ENCODE assay signal across 11 mouse cellular contexts in genomic region chr16:21362663-21363367, GRCm38 (mm10).
DNase-seq lines count a peak whose midpoint lies in the region; ATAC-seq and TF ChIP-seq lines count a peak whose summit lies in the region.
"Had no signal": no experiment of that assay in that cellular context is flagged by ENCODE, and none has a peak within 500 bp of the region (broad histone marks: within the 10 kb centered on the region; RNA-seq: fewer than 3 reads in every experiment).

No protein-coding gene starts in this region.

- peak; percentile 15 for DNase-seq in lung, postnatal 10 days
- no peak for DNase-seq in lung, postnatal 36 days
- DNase-seq in forelimb bud, embryonic 11.5 days (ENCODE audit: low read depth, low spot score): peak; percentile 35
- DNase-seq in stomach, postnatal 0 days (ENCODE audit: low spot score): no peak
- DNase-seq in cerebellum, postnatal 14 days: no peak
- DNase-seq in left cerebral cortex, postnatal 4 days: no peak
- DNase-seq: adrenal gland, postnatal 14 days; cerebellum, adult 9-11 months; thymus, postnatal 25 days had no signal

- no peak for TF ChIP-seq EP300 in stomach, postnatal 0 days (optimal IDR thresholded peaks at IDR 0.05)

- no peak for TF ChIP-seq CTCF in stomach, postnatal 0 days (IDR thresholded peaks at IDR 0.05; ENCODE audit: low read depth)

- WGBS in limb, embryonic 15.5 days: 28% methylated on average over 12 of the region's 12 CpGs
- 40% methylated on average over 12 of the region's 12 CpGs for WGBS in stomach, postnatal 0 days

- H3K9me3 ChIP-seq in limb, embryonic 15.5 days: no peaks in the 10 kb centered on the region
- no peaks in the 10 kb centered on the region for H3K9me3 ChIP-seq in stomach, postnatal 0 days (ENCODE audit: control insufficient read depth, low read length)

- no peak overlapping the region for H3K4me2 ChIP-seq in limb, embryonic 15.5 days
- no peak overlapping the region for H3K4me2 ChIP-seq in stomach, postnatal 0 days (replicated peaks; ENCODE audit: low read depth)

- H3K36me3 ChIP-seq in limb, embryonic 15.5 days: no peaks in the 10 kb centered on the region
- H3K36me3 ChIP-seq in stomach, postnatal 0 days (ENCODE audit: control insufficient read depth, insufficient read depth, low read length): no peaks in the 10 kb centered on the region

- no peak overlapping the region for H3K4me3 ChIP-seq in limb, embryonic 15.5 days
- H3K4me3 ChIP-seq in stomach, postnatal 0 days (ENCODE audit: low read depth, low read length): no peak overlapping the region

- H3K4me1 ChIP-seq in limb, embryonic 15.5 days: peaks cover 13% of the 10 kb centered on the region
- H3K4me1 ChIP-seq in stomach, postnatal 0 days (replicated peaks; ENCODE audit: control insufficient read depth, insufficient read depth): peaks cover 2% of the 10 kb centered on the region; the same call in 1 of the 2 replicates

- no peaks in the 10 kb centered on the region for H3K27me3 ChIP-seq in limb, embryonic 15.5 days
- H3K27me3 ChIP-seq in stomach, postnatal 0 days (ENCODE audit: control insufficient read depth, insufficient read depth, low read length): no peaks in the 10 kb centered on the region

- no peak overlapping the region for H3K9ac ChIP-seq in limb, embryonic 15.5 days
- no peak overlapping the region; the same call in 1 of the 2 replicates for H3K9ac ChIP-seq in stomach, postnatal 0 days (ENCODE audit: low read length)

- intact Hi-C loops in left cerebral cortex, postnatal 4 days (cut with DNase I): no loop called here

- no peak overlapping the region for H3K27ac ChIP-seq in limb, embryonic 15.5 days
- peak overlapping the region; percentile 61; the same call in 1 of the 2 replicates for H3K27ac ChIP-seq in stomach, postnatal 0 days (replicated peaks)

- 0 out of 2 replicates have a peak, but pooled peaks have one; percentile 30 for ATAC-seq in limb, embryonic 15.5 days (ENCODE audit: insufficient number of reproducible peaks, low FRiP score, low TSS enrichment, low read depth)
- ATAC-seq in stomach, postnatal 0 days (ENCODE audit: low FRiP score, low TSS enrichment): no peak
- ATAC-seq: forebrain, embryonic 16.5 days had no signal

Comparison
In these comparisons a context has a peak if more than half of its experiments do, and no peak if none do; other contexts are left out.
1. DNase-seq: peak in lung, postnatal 10 days (single experiment) and forelimb bud, embryonic 11.5 days (single experiment); none in lung, postnatal 36 days (single experiment), stomach, postnatal 0 days (single experiment), cerebellum, postnatal 14 days (0 of 2) and left cerebral cortex, postnatal 4 days (single experiment).